Mouse (Mus musculus) olfactory bulb, adult 2 months (tissue): Measurements from ENCODE around the gene Eif2ak3.

Source experiments
- CTCF ChIP-seq: fragments of 200-500 bp; IDR thresholded peaks from 2 replicates; pipeline ENCODE4 v1.5.1; 2012; ENCODE audit warnings: low read depth, mild to moderate bottlenecking, low read length, moderate library complexity; ENCODE audit not compliant: insufficient read depth
- POLR2A ChIP-seq: fragments of 200-500 bp; IDR thresholded peaks from 2 replicates; pipeline ENCODE4 v1.6.1; 2012; ENCODE audit warnings: mild to moderate bottlenecking, low read depth, low read length, moderate library complexity; ENCODE audit not compliant: insufficient read depth

DNA sequence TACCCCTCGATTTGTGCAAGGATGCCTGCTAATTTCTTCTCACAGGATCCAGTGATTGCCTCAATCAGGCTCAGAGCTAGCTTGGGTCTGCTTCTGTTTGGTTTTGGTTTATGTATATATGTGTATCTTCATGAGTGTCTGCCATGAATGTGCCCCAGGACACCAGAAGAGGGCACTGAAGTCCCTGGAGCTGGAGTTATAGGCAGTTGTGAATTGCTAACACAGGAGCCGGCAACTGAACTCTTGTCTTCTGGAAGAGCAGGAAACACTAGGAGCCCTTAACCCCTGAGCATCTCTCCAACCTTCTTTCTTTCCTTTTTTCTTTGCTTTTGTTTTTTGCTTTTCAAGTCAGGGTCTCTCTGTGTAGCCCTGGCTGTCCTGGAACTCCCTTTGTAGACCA is 87.5 kb downstream of the Eif2ak3 start:
- TF ChIP-seq CTCF (no peak), POLR2A (no peak)
